Comparison of ENCODE assay signal across 13 mouse cellular contexts in genomic region chr2:127643728-127644704, GRCm38 (mm10). TPM values are rescaled to one million over a fixed set of nuclear protein-coding genes. Genes with fewer than 3 reads are reported as not detected.
DNase-seq lines count a peak whose midpoint lies in the region; ATAC-seq lines count a peak whose summit lies in the region.
"Had no signal": no experiment of that assay in that cellular context is flagged by ENCODE, and none has a peak within 500 bp of the region (broad histone marks: within the 10 kb centered on the region; RNA-seq: fewer than 3 reads in every experiment).

No protein-coding gene starts in this region.

- no peak overlapping the region for H3K27ac ChIP-seq in hindbrain, embryonic 10.5 days
- H3K27ac ChIP-seq in hindbrain, embryonic 13.5 days: no peak overlapping the region
- peak overlapping the region; percentile 75 for H3K27ac ChIP-seq in lung, embryonic 16.5 days (ENCODE audit: low read length)
- H3K27ac ChIP-seq: forebrain, embryonic 10.5 days had no signal

- 64% methylated on average over 19 of the region's 19 CpGs for WGBS in hindbrain, embryonic 10.5 days
- 74% methylated on average over 19 of the region's 19 CpGs for WGBS in hindbrain, embryonic 13.5 days
- WGBS in lung, embryonic 16.5 days: 34% methylated on average over 19 of the region's 19 CpGs

- DNase-seq in hindbrain, embryonic 10.5 days (ENCODE audit: low spot score): peak; percentile 27
- peak; percentile 72 for DNase-seq in urinary bladder, postnatal 14 days (ENCODE audit: low spot score)
- no peak for DNase-seq in urinary bladder, postnatal 4 days (ENCODE audit: low spot score in 2 of 2)
- DNase-seq in left cerebral cortex, adult 11 months (ENCODE audit: low spot score): no peak
- DNase-seq in adrenal gland, postnatal 4 days (ENCODE audit: low spot score in 2 of 2): no peak
- no peak for DNase-seq in MN1 (ENCODE audit: low spot score)
- DNase-seq: thymus, adult 2 months had no signal

- H3K27me3 ChIP-seq in hindbrain, embryonic 10.5 days (ENCODE audit: insufficient read depth, poor library complexity, severe bottlenecking): no peaks in the 10 kb centered on the region
- no peaks in the 10 kb centered on the region for H3K27me3 ChIP-seq in hindbrain, embryonic 13.5 days
- no peaks in the 10 kb centered on the region for H3K27me3 ChIP-seq in lung, embryonic 16.5 days (ENCODE audit: control insufficient read depth, insufficient read depth, low read depth, low read length)

- H3K36me3 ChIP-seq in hindbrain, embryonic 10.5 days: no peaks in the 10 kb centered on the region
- H3K36me3 ChIP-seq in hindbrain, embryonic 13.5 days: no peaks in the 10 kb centered on the region
- H3K36me3 ChIP-seq in lung, embryonic 16.5 days (ENCODE audit: control insufficient read depth, insufficient read depth, low read length): no peaks in the 10 kb centered on the region
- H3K36me3 ChIP-seq: forebrain, embryonic 10.5 days had no signal

- H3K9ac ChIP-seq in hindbrain, embryonic 13.5 days: no peak overlapping the region
- H3K9ac ChIP-seq in lung, embryonic 16.5 days (ENCODE audit: low read length): no peak overlapping the region

- no peaks in the 10 kb centered on the region for H3K9me3 ChIP-seq in hindbrain, embryonic 10.5 days
- H3K9me3 ChIP-seq in hindbrain, embryonic 13.5 days: no peaks in the 10 kb centered on the region
- no peaks in the 10 kb centered on the region for H3K9me3 ChIP-seq in lung, embryonic 16.5 days (ENCODE audit: control insufficient read depth, low read length)
- H3K9me3 ChIP-seq: forebrain, embryonic 10.5 days had no signal

- ATAC-seq in hindbrain, embryonic 13.5 days (ENCODE audit: low FRiP score): no peak
- peak; percentile 79 for ATAC-seq in lung, embryonic 16.5 days (ENCODE audit: low read depth)

- peaks cover 8% of the 10 kb centered on the region; the same call in 1 of the 2 replicates for H3K4me1 ChIP-seq in hindbrain, embryonic 10.5 days (replicated peaks)
- no peaks in the 10 kb centered on the region for H3K4me1 ChIP-seq in hindbrain, embryonic 13.5 days (replicated peaks)
- H3K4me1 ChIP-seq in lung, embryonic 16.5 days (replicated peaks; ENCODE audit: control insufficient read depth, insufficient read depth, low read length): peaks cover 15% of the 10 kb centered on the region

- H3K4me3 ChIP-seq in hindbrain, embryonic 10.5 days: no peak overlapping the region
- no peak overlapping the region for H3K4me3 ChIP-seq in hindbrain, embryonic 13.5 days
- H3K4me3 ChIP-seq in lung, embryonic 16.5 days (ENCODE audit: low read length): no peak overlapping the region
- H3K4me3 ChIP-seq: forebrain, embryonic 10.5 days had no signal

- no peak overlapping the region for H3K4me2 ChIP-seq in hindbrain, embryonic 13.5 days
- H3K4me2 ChIP-seq in lung, embryonic 16.5 days (ENCODE audit: low read depth, low read length): no peak overlapping the region
- H3K4me2 ChIP-seq: liver, embryonic 11.5 days had no signal

RNA-seq across cellular contexts. Expression of gene Mal, which starts 12.5 kb away (rescaled TPM):
- 0.69 and 2.4 TPM in 2 replicates for polyA plus RNA-seq in hindbrain, embryonic 10.5 days (2016; fragmentation: Nextera tagmentation; extraction: Ambion mirVana)
- 2.6 and 2.7 TPM in 2 replicates for polyA plus RNA-seq in hindbrain, embryonic 13.5 days (2015; fragmentation: Nextera tagmentation; extraction: Ambion mirVana)
- polyA plus RNA-seq in lung, embryonic 16.5 days (2015; fragmentation: Nextera tagmentation; extraction: Ambion mirVana): 21.4 and 30.2 TPM in 2 replicates
- total RNA-seq in adrenal gland, postnatal 4 days (2021): 10 to 100 TPM in 1 of 2 experiments, 1 to 10 TPM in 1; 7.3 to 19.1 TPM
- total RNA-seq: megakaryocyte-erythroid progenitor cell, adult 5-6 weeks; MEL had no signal

RNA-seq across cellular contexts. Expression of gene Mrps5, which starts 57.0 kb away (rescaled TPM):
- polyA plus RNA-seq in hindbrain, embryonic 10.5 days (2016; fragmentation: Nextera tagmentation; extraction: Ambion mirVana): 158 and 163 TPM in 2 replicates
- polyA plus RNA-seq in hindbrain, embryonic 13.5 days (2015; fragmentation: Nextera tagmentation; extraction: Ambion mirVana): 152 and 158 TPM in 2 replicates
- 114 and 120 TPM in 2 replicates for polyA plus RNA-seq in lung, embryonic 16.5 days (2015; fragmentation: Nextera tagmentation; extraction: Ambion mirVana)
- total RNA-seq in adrenal gland, postnatal 4 days (2021): 100 to 1,000 TPM; 126 to 141 TPM

RNA-seq across cellular contexts. Expression of gene Zfp661, which starts 57.1 kb away (rescaled TPM):
- polyA plus RNA-seq in hindbrain, embryonic 10.5 days (2016; fragmentation: Nextera tagmentation; extraction: Ambion mirVana): 8.0 and 8.3 TPM in 2 replicates
- 8.0 and 8.7 TPM in 2 replicates for polyA plus RNA-seq in hindbrain, embryonic 13.5 days (2015; fragmentation: Nextera tagmentation; extraction: Ambion mirVana)
- polyA plus RNA-seq in lung, embryonic 16.5 days (2015; fragmentation: Nextera tagmentation; extraction: Ambion mirVana): 4.2 and 4.3 TPM in 2 replicates
- 1 to 10 TPM; 4.8 to 4.9 TPM for total RNA-seq in adrenal gland, postnatal 4 days (2021)

Comparison
In these comparisons a context has a peak if more than half of its experiments do, and no peak if none do; other contexts are left out.
1. DNase-seq: peak in hindbrain, embryonic 10.5 days (single experiment) and urinary bladder, postnatal 14 days (single experiment); none in urinary bladder, postnatal 4 days (0 of 2), left cerebral cortex, adult 11 months (single experiment), adrenal gland, postnatal 4 days (0 of 2) and MN1 (single experiment).